Mouse (Mus musculus): ENCODE data around the gene Pcsk1n. TPM values are rescaled to one million over a fixed set of nuclear protein-coding genes. Genes with fewer than 3 reads are reported as not detected.

Gene Pcsk1n
- polyA plus RNA-seq, 1 experiment from 2014 or later, result not detected

- Histone ChIP-seq H3K36me3 (ENCODE audit: inconsistent target) (no peaks in the 10 kb centered on the region), H3K27ac (no peak overlapping the region), H3K79me2 (ENCODE audit: inconsistent target) (no peaks in the 10 kb centered on the region), H3K4me3 (ENCODE audit: inconsistent target) (no peak overlapping the region)
- 26% methylated on average over 30 of the region's 48 CpGs for WGBS (ENCODE audit: missing documents)
Observed at GRCm38 (mm10) chrX:7922032-7922431, 2.4 kb downstream of the Pcsk1n start.

GRCm38 (mm10) chrX:7926266-7926665, 6.6 kb downstream of the Pcsk1n start:
- 76% methylated on average over 6 of the region's 6 CpGs for WGBS (ENCODE audit: missing documents)
- Histone ChIP-seq H3K79me2 (ENCODE audit: inconsistent target) (no peaks in the 10 kb centered on the region), H3K4me3 (ENCODE audit: inconsistent target) (no peak overlapping the region), H3K36me3 (ENCODE audit: inconsistent target) (no peaks in the 10 kb centered on the region), H3K27ac (no peak overlapping the region)

- Histone ChIP-seq H3K79me2 (ENCODE audit: inconsistent target) (no peaks in the 10 kb centered on the region), H3K36me3 (ENCODE audit: inconsistent target) (no peaks in the 10 kb centered on the region), H3K27ac (no peak overlapping the region), H3K4me3 (ENCODE audit: inconsistent target) (no peak overlapping the region)
- WGBS (ENCODE audit: missing documents), result 26% methylated on average over 10 of the region's 10 CpGs
Observed at GRCm38 (mm10) chrX:7927116-7927515, 7.5 kb downstream of the Pcsk1n start.

GRCm38 (mm10) chrX:7928270-7928790, 8.7 kb downstream of the Pcsk1n start, which contains the start of gene Eras:
Gene Eras, minus strand, starts transcription at chrX:7928607.
- WGBS (ENCODE audit: missing documents), result 41% methylated on average over 12 of the region's 19 CpGs
- Histone ChIP-seq H3K27ac (no peak within 1 kb of the TSS), H3K36me3 (ENCODE audit: inconsistent target) (no peaks in the 10 kb centered on the region), H3K4me3 (ENCODE audit: inconsistent target) (no peak within 1 kb of the TSS), H3K79me2 (ENCODE audit: inconsistent target) (no peaks in the 10 kb centered on the region)

- H3K79me2 ChIP-seq (ENCODE audit: inconsistent target), result no peaks in the 10 kb centered on the region
- H3K36me3 ChIP-seq (ENCODE audit: inconsistent target), result no peaks in the 10 kb centered on the region
- H3K27ac ChIP-seq, result no peak overlapping the region
- WGBS (ENCODE audit: missing documents), result 54% methylated on average over 8 of the region's 11 CpGs
- no peak overlapping the region for H3K4me3 ChIP-seq (ENCODE audit: inconsistent target)
Observed at GRCm38 (mm10) chrX:7936874-7937273, 17.3 kb downstream of the Pcsk1n start.

- 88% methylated on average over 6 of the region's 6 CpGs for WGBS (ENCODE audit: missing documents)
- H3K36me3 ChIP-seq (ENCODE audit: inconsistent target), result no peaks in the 10 kb centered on the region
- no peak overlapping the region for H3K4me3 ChIP-seq (ENCODE audit: inconsistent target)
- H3K27ac ChIP-seq, result no peak overlapping the region
- no peaks in the 10 kb centered on the region for H3K79me2 ChIP-seq (ENCODE audit: inconsistent target)
Observed at GRCm38 (mm10) chrX:7937667-7938066, 18.0 kb downstream of the Pcsk1n start.

- Histone ChIP-seq H3K79me2 (ENCODE audit: inconsistent target) (no peaks in the 10 kb centered on the region), H3K36me3 (ENCODE audit: inconsistent target) (no peaks in the 10 kb centered on the region), H3K27ac (no peak overlapping the region), H3K4me3 (ENCODE audit: inconsistent target) (no peak overlapping the region)
- WGBS (ENCODE audit: missing documents), result 94% methylated on average over 8 of the region's 8 CpGs
Observed at GRCm38 (mm10) chrX:7945618-7946017, 26.0 kb downstream of the Pcsk1n start.

GRCm38 (mm10) chrX:7947108-7947899, 27.7 kb downstream of the Pcsk1n start, which contains the start of gene Hdac6:
Gene Hdac6, minus strand, starts transcription at chrX:7947889.
- Histone ChIP-seq H3K27ac (peak within 1 kb of the TSS; percentile 47; the same call in 1 of the 2 replicates), H3K36me3 (ENCODE audit: inconsistent target) (no peaks in the 10 kb centered on the region), H3K4me3 (ENCODE audit: inconsistent target) (peak within 1 kb of the TSS; percentile 53), H3K79me2 (ENCODE audit: inconsistent target) (no peaks in the 10 kb centered on the region)
- WGBS (ENCODE audit: missing documents), result 14% methylated on average over 34 of the region's 37 CpGs

- WGBS (ENCODE audit: missing documents), result 26% methylated on average over 28 of the region's 38 CpGs
- peak overlapping the region; percentile 53; the same call in 1 of the 2 replicates for H3K4me3 ChIP-seq (ENCODE audit: inconsistent target)
- H3K36me3 ChIP-seq (ENCODE audit: inconsistent target), result no peaks in the 10 kb centered on the region
- peak overlapping the region; percentile 47; the same call in 1 of the 2 replicates for H3K27ac ChIP-seq
- H3K79me2 ChIP-seq (ENCODE audit: inconsistent target), result no peaks in the 10 kb centered on the region
Observed at GRCm38 (mm10) chrX:7947900-7948492, 28.4 kb downstream of the Pcsk1n start.

GRCm38 (mm10) chrX:7950091-7950490, 30.5 kb downstream of the Pcsk1n start:
- 96% methylated on average over 7 of the region's 7 CpGs for WGBS (ENCODE audit: missing documents)

GRCm38 (mm10) chrX:7958868-7959267, 39.2 kb downstream of the Pcsk1n start:
- Histone ChIP-seq H3K36me3 (ENCODE audit: inconsistent target) (no peaks in the 10 kb centered on the region), H3K27ac (no peak overlapping the region), H3K79me2 (ENCODE audit: inconsistent target) (no peaks in the 10 kb centered on the region), H3K4me3 (ENCODE audit: inconsistent target) (no peak overlapping the region)
- WGBS (ENCODE audit: missing documents), result 90% methylated on average over 7 of the region's 9 CpGs

More at GRCm38 (mm10) chrX:7950091-7950490, 30.5 kb downstream of the Pcsk1n start:
- H3K4me3 ChIP-seq (ENCODE audit: inconsistent target), result no peak overlapping the region
- no peak overlapping the region for H3K27ac ChIP-seq
- no peaks in the 10 kb centered on the region for H3K79me2 ChIP-seq (ENCODE audit: inconsistent target)
- no peaks in the 10 kb centered on the region for H3K36me3 ChIP-seq (ENCODE audit: inconsistent target)

GRCm38 (mm10) chrX:7963829-7964626, 44.4 kb downstream of the Pcsk1n start:
- 33% methylated on average over 7 of the region's 7 CpGs for WGBS (ENCODE audit: missing documents)
- H3K79me2 ChIP-seq (ENCODE audit: inconsistent target), result no peaks in the 10 kb centered on the region
- H3K27ac ChIP-seq, result no peak overlapping the region
- no peak overlapping the region for H3K4me3 ChIP-seq (ENCODE audit: inconsistent target)
- no peaks in the 10 kb centered on the region for H3K36me3 ChIP-seq (ENCODE audit: inconsistent target)

- Histone ChIP-seq H3K4me3 (ENCODE audit: inconsistent target) (no peak overlapping the region), H3K79me2 (ENCODE audit: inconsistent target) (no peaks in the 10 kb centered on the region), H3K27ac (no peak overlapping the region), H3K36me3 (ENCODE audit: inconsistent target) (no peaks in the 10 kb centered on the region)
- 100% methylated on average over 3 of the region's 4 CpGs for WGBS (ENCODE audit: missing documents)
Observed at GRCm38 (mm10) chrX:7966161-7966560, 46.5 kb downstream of the Pcsk1n start.

GRCm38 (mm10) chrX:7967596-7968201, 48.1 kb downstream of the Pcsk1n start:
- no peak overlapping the region for H3K4me3 ChIP-seq (ENCODE audit: inconsistent target)
- no peak overlapping the region for H3K27ac ChIP-seq
- no peaks in the 10 kb centered on the region for H3K79me2 ChIP-seq (ENCODE audit: inconsistent target)
- H3K36me3 ChIP-seq (ENCODE audit: inconsistent target), result no peaks in the 10 kb centered on the region
- 90% methylated on average over 6 of the region's 9 CpGs for WGBS (ENCODE audit: missing documents)

Measured in macrophage (primary cell).